Mouse (Mus musculus): ENCODE measurements around the gene Fank1. TPM values are rescaled to one million over a fixed set of nuclear protein-coding genes. Genes with fewer than 3 reads are reported as not detected.

The Fank1 gene
- polyA plus RNA-seq, 2 experiments: 0.30 to 0.31 TPM

- DNase-seq (ENCODE audit: low spot score) (no peak), ATAC-seq (ENCODE audit: low FRiP score, low read depth) (no peak)
- WGBS: 89% methylated on average over 5 of the region's 5 CpGs
- H3K27ac ChIP-seq (replicated peaks; ENCODE audit: low read depth, low read length): no peak overlapping the region
- TF ChIP-seq POLR2A (IDR thresholded peaks at IDR 0.05; ENCODE audit: borderline replicate concordance, extremely low read depth, insufficient read depth, insufficient read length): no peak
- no peak overlapping the region for H3K4me2 ChIP-seq (replicated peaks; ENCODE audit: low read depth, low read length, severe bottlenecking)
- no peaks in the 10 kb centered on the region for H3K36me3 ChIP-seq (ENCODE audit: control insufficient read depth, insufficient read depth, low read length)
- no peaks in the 10 kb centered on the region for H3K27me3 ChIP-seq (ENCODE audit: control insufficient read depth, insufficient read depth, low read length)
- no peak overlapping the region for H3K4me3 ChIP-seq (replicated peaks; ENCODE audit: low read length)
- no peak overlapping the region for H3K9ac ChIP-seq (ENCODE audit: low read depth, low read length, severe bottlenecking)
- H3K9me3 ChIP-seq (ENCODE audit: control insufficient read depth, low read length): no peaks in the 10 kb centered on the region
- H3K4me1 ChIP-seq (ENCODE audit: control insufficient read depth, insufficient read depth, low read length): no peaks in the 10 kb centered on the region
Observed at GRCm38 (mm10) chr7:133862723-133863122, 86.1 kb downstream of the Fank1 start.

GRCm38 (mm10) chr7:133863151-133863550, 86.5 kb downstream of the Fank1 start:
- ATAC-seq (ENCODE audit: low FRiP score, low read depth) (peak; percentile 44; the same call in 1 of the 2 replicates), DNase-seq (ENCODE audit: low spot score) (no peak)
- Histone ChIP-seq H3K9ac (ENCODE audit: low read depth, low read length, severe bottlenecking) (no peak overlapping the region), H3K27me3 (ENCODE audit: control insufficient read depth, insufficient read depth, low read length) (no peaks in the 10 kb centered on the region), H3K27ac (replicated peaks; ENCODE audit: low read depth, low read length) (no peak overlapping the region), H3K4me2 (replicated peaks; ENCODE audit: low read depth, low read length, severe bottlenecking) (no peak overlapping the region), H3K4me1 (ENCODE audit: control insufficient read depth, insufficient read depth, low read length) (no peaks in the 10 kb centered on the region), H3K36me3 (ENCODE audit: control insufficient read depth, insufficient read depth, low read length) (no peaks in the 10 kb centered on the region), H3K9me3 (ENCODE audit: control insufficient read depth, low read length) (no peaks in the 10 kb centered on the region), H3K4me3 (replicated peaks; ENCODE audit: low read length) (no peak overlapping the region)
- TF ChIP-seq POLR2A (IDR thresholded peaks at IDR 0.05; ENCODE audit: borderline replicate concordance, extremely low read depth, insufficient read depth, insufficient read length): no peak
- 67% methylated on average over 3 of the region's 3 CpGs for WGBS

- 84% methylated on average over 4 of the region's 4 CpGs for WGBS
- ATAC-seq (ENCODE audit: low FRiP score, low read depth) (no peak), DNase-seq (ENCODE audit: low spot score) (no peak)
- no peaks in the 10 kb centered on the region for H3K9me3 ChIP-seq (ENCODE audit: control insufficient read depth, low read length)
- no peak overlapping the region for H3K4me3 ChIP-seq (replicated peaks; ENCODE audit: low read length)
- no peak overlapping the region for H3K27ac ChIP-seq (replicated peaks; ENCODE audit: low read depth, low read length)
- no peaks in the 10 kb centered on the region for H3K27me3 ChIP-seq (ENCODE audit: control insufficient read depth, insufficient read depth, low read length)
- no peak overlapping the region for H3K4me2 ChIP-seq (replicated peaks; ENCODE audit: low read depth, low read length, severe bottlenecking)
- no peaks in the 10 kb centered on the region for H3K4me1 ChIP-seq (ENCODE audit: control insufficient read depth, insufficient read depth, low read length)
- H3K9ac ChIP-seq (ENCODE audit: low read depth, low read length, severe bottlenecking): no peak overlapping the region
- TF ChIP-seq POLR2A (IDR thresholded peaks at IDR 0.05; ENCODE audit: borderline replicate concordance, extremely low read depth, insufficient read depth, insufficient read length): no peak
- H3K36me3 ChIP-seq (ENCODE audit: control insufficient read depth, insufficient read depth, low read length): no peaks in the 10 kb centered on the region
Observed at GRCm38 (mm10) chr7:133863684-133864083, 87.0 kb downstream of the Fank1 start.

GRCm38 (mm10) chr7:133870265-133870664, 93.6 kb downstream of the Fank1 start:
- Histone ChIP-seq H3K36me3 (ENCODE audit: control insufficient read depth, insufficient read depth, low read length) (no peaks in the 10 kb centered on the region), H3K4me3 (replicated peaks; ENCODE audit: low read length) (no peak overlapping the region), H3K9me3 (ENCODE audit: control insufficient read depth, low read length) (no peaks in the 10 kb centered on the region), H3K9ac (ENCODE audit: low read depth, low read length, severe bottlenecking) (no peak overlapping the region), H3K4me1 (ENCODE audit: control insufficient read depth, insufficient read depth, low read length) (no peaks in the 10 kb centered on the region), H3K27ac (replicated peaks; ENCODE audit: low read depth, low read length) (no peak overlapping the region), H3K4me2 (replicated peaks; ENCODE audit: low read depth, low read length, severe bottlenecking) (no peak overlapping the region), H3K27me3 (ENCODE audit: control insufficient read depth, insufficient read depth, low read length) (no peaks in the 10 kb centered on the region)
- DNase-seq (ENCODE audit: low spot score) (no peak), ATAC-seq (ENCODE audit: low FRiP score, low read depth) (no peak)
- no peak for TF ChIP-seq POLR2A (IDR thresholded peaks at IDR 0.05; ENCODE audit: borderline replicate concordance, extremely low read depth, insufficient read depth, insufficient read length)
- 87% methylated on average over 4 of the region's 4 CpGs for WGBS

- no peaks in the 10 kb centered on the region for H3K9me3 ChIP-seq (ENCODE audit: control insufficient read depth, low read length)
- H3K4me1 ChIP-seq (ENCODE audit: control insufficient read depth, insufficient read depth, low read length): no peaks in the 10 kb centered on the region
- no peak overlapping the region for H3K4me3 ChIP-seq (replicated peaks; ENCODE audit: low read length)
- no peaks in the 10 kb centered on the region for H3K36me3 ChIP-seq (ENCODE audit: control insufficient read depth, insufficient read depth, low read length)
- H3K27me3 ChIP-seq (ENCODE audit: control insufficient read depth, insufficient read depth, low read length): no peaks in the 10 kb centered on the region
- no peak for TF ChIP-seq POLR2A (IDR thresholded peaks at IDR 0.05; ENCODE audit: borderline replicate concordance, extremely low read depth, insufficient read depth, insufficient read length)
- H3K4me2 ChIP-seq (replicated peaks; ENCODE audit: low read depth, low read length, severe bottlenecking): no peak overlapping the region
- H3K9ac ChIP-seq (ENCODE audit: low read depth, low read length, severe bottlenecking): no peak overlapping the region
- no peak overlapping the region for H3K27ac ChIP-seq (replicated peaks; ENCODE audit: low read depth, low read length)
- ATAC-seq (ENCODE audit: low FRiP score, low read depth) (no peak), DNase-seq (ENCODE audit: low spot score) (no peak)
- WGBS: 82% methylated on average over 5 of the region's 5 CpGs
Observed at GRCm38 (mm10) chr7:133872701-133873100, 96.0 kb downstream of the Fank1 start.

GRCm38 (mm10) chr7:133876139-133876538, 99.5 kb downstream of the Fank1 start:
- Histone ChIP-seq H3K27ac (replicated peaks; ENCODE audit: low read depth, low read length) (no peak overlapping the region), H3K9me3 (ENCODE audit: control insufficient read depth, low read length) (no peaks in the 10 kb centered on the region)
- ATAC-seq (ENCODE audit: low FRiP score, low read depth): no peak

More at GRCm38 (mm10) chr7:133876139-133876538, 99.5 kb downstream of the Fank1 start:
- Histone ChIP-seq H3K9ac (ENCODE audit: low read depth, low read length, severe bottlenecking) (no peak overlapping the region), H3K27me3 (ENCODE audit: control insufficient read depth, insufficient read depth, low read length) (no peaks in the 10 kb centered on the region), H3K36me3 (ENCODE audit: control insufficient read depth, insufficient read depth, low read length) (no peaks in the 10 kb centered on the region), H3K4me3 (replicated peaks; ENCODE audit: low read length) (no peak overlapping the region), H3K4me1 (ENCODE audit: control insufficient read depth, insufficient read depth, low read length) (peaks cover 4% of the 10 kb centered on the region; the same call in 1 of the 2 replicates), H3K4me2 (replicated peaks; ENCODE audit: low read depth, low read length, severe bottlenecking) (no peak overlapping the region)
- DNase-seq (ENCODE audit: low spot score): no peak
- TF ChIP-seq POLR2A (IDR thresholded peaks at IDR 0.05; ENCODE audit: borderline replicate concordance, extremely low read depth, insufficient read depth, insufficient read length): no peak
- 57% methylated on average over 3 of the region's 3 CpGs for WGBS
